Mouse (Mus musculus) T-helper 2 cell (primary cell): Measurements from ENCODE around the gene Dtx3.
"Not testable (repeated sequence)": the region's sequence is repeated elsewhere in the genome, so short reads cannot be mapped to it uniquely, and the experiment has no call there.

Experiments
- in situ Hi-C: fragments of 300-600 bp; cut with MboI, MseI; formaldehyde crosslinking; loops from one replicate; pipeline ENCODE4 v1.15.1; 2025; ENCODE audit warnings: high pct_unique_total_duplicates

Gene Dtx3

DNA sequence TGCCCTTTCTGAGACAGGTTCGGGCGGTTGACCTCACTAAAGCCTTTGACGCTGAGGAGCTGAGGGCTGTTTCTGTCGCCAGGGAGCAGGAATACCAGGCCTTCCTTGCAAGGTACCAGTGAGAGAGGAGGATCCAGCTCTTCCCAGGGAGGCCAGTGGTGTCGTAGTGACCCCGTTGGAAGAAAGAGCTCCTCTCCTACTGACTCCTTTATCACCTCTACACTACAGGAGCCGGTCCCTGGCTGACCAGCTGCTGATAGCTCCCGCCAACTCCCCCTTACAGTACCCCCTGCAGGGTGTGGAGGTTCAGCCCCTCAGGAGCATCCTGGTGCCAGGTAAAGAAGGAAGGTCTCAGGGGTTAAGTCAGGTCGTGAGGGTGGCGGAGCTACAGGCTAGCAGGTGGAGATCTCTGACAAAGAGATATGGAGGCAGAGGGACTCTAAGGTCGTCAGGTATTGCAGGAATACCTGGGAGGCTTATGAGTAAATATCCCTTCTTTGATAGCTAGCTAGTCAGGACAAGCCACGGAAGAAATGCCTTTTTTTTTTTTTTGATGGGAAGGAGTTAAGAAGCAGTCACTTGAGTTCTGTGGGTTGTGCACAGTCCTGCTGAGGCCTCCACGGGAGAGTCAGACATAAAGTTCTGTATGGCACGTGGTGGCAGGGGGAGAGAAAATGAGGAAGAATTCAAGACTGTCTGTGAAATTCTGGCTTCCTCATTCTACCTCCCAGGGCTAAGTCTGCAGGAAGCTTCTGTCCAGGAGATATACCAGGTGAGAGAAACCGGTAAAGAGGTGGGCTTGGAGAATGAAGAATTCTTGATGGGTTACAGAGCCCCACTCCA, 28.5 kb downstream of the Dtx3 start:
- in situ Hi-C loops = no loop called here

DNA sequence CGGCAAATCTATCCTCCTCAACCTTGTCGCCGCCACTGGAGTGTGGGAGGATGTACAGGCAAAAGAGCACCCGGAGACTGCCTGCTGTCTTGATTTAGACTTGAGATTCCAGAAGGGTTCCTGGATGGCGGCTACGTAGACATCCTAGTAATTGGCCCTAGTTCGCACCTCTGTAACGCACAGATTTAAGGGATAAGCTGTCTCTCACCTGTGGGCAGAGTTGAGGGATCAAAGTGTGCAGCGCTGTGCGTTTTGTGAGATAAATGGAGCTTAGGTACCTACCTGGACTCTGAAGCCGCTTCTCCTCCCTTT, 29.2 kb downstream of the Dtx3 start:
- in situ Hi-C loops = no loop called here

DNA sequence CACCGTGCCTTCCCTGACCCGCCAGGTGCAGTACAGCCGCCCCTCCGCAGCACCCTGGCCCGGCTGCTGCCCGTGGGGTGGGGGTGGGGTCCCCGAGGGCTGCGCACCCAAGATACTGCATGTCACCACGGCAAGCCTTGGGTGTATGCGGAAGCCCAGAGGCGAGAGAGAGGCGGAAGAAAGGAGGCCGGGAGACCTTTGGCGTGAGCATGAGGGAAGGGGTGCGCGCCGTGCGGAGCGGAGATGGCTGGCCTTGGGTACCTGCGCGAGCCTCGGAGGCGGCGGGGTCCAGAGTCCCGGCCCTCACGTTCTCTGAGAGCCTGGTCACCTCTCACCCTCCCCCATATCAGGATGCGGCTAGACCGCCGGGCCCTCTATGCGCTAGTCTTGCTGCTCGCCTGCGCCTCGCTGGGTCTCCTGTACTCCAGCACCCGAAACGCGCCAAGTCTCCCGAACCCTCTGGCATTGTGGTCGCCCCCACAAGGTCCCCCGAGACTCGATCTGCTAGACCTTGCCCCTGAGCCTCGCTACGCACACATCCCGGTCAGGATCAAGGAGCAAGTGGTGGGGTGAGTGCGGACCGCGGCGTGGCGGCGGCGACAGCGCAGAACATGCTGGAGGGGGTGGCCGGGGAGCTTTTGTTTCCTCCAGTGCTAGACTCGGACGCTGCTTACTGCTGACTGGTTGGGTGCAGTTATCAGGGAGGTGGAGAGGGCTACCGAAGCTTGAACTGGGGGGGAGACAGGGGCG, 29.7 kb downstream of the Dtx3 start:
- in situ Hi-C loops = no loop called here

DNA sequence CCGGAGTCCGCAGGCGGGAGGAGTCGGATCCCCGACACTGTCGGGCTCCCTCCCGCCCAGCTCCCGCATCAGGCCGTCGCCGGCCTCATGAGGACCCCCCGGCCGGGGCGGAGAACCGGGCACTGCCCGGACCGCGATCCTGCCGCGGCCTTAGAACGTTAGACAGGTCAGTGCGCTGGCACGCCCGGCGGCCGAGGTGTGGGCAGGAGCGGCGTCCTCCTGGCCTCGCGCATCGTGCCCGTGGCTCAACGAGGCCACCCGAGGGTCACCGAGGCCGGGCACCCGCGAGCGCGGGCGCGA, 30.2 kb downstream of the Dtx3 start:
- in situ Hi-C loops = no loop called here

DNA sequence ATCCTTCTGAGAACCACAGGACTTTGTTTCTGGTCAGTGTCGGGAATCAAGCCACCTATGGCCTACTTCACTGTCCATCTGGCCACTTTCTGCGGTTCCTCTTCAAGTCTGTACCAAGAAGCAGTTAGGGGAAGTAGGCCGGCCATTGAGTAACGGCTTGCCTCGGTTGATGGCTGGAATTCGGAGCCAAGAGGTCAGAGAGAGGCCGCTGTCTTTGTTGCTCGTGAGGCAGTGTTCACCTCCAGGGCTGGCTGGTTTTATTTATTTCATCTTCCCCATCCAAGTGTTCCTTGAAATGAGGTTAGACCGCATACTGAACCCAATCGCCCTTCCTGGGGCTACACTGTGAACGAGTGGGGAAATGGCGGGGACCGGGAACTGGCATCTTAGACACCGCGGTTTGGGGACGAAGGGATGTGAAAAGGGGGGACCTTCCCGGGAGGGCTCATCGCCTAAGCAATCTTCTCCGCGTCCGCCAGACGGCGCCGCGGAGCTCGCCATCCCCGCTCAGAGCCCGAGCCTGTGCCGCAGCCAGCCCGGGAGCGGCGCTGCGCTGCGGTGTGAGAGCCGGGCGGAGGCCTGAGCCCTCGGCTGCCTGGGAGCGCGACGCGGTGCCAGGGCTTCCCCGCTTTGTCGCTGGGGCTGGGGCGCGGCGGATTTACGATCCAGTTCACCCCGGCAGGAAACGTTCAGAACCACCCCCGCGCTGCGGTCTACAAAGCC, 30.7 kb downstream of the Dtx3 start, which contains the start of gene B4galnt1:
B4galnt1 (plus strand) TSS at position 595 of the 723 bp plus-strand sequence.
- in situ Hi-C loops = no loop called here

DNA sequence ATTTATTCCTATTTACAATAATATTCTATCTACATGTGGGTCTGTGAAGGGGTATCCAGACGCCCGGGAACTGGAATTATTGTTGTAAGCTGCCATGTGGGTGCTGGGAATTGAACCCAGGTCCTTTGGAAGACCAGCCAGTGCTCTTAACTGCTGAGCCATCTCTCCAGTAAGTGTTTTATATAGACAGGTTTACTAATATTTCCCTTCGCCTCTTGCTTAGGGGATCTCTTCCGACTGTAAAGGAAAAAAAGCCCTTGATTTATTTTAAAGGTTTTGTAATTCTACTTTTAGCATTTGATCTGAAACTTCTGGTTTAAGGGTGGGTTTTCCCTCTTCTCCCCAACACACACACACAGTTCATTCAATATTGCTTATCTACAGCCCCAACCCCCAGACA, 31.3 kb downstream of the Dtx3 start:
- in situ Hi-C loops = no loop called here

DNA sequence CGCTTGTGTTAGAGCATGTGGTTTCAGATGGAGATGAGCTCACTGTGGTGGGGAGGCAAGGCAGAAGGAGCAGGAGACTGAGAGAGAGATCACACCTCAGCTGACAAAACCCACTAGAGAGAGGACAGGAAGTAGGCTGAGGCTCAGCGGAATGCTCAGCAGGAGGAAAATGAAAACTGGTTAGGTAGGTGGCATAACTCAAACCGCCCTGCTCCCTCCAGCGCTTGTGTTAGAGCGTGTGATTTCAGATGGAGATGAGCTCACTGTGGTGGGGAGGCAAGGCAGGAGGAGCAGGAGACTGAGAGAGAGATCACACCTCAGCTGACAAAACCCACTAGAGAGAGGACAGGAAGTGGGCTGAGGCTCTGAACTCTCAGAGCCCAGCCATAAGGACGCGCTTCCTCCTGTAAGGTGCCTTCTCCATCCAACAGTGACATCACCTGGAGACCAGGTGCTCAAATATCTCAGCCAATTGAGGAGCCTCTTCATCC, 32.7 kb downstream of the Dtx3 start:
- in situ Hi-C loops = not testable (repeated sequence)

DNA sequence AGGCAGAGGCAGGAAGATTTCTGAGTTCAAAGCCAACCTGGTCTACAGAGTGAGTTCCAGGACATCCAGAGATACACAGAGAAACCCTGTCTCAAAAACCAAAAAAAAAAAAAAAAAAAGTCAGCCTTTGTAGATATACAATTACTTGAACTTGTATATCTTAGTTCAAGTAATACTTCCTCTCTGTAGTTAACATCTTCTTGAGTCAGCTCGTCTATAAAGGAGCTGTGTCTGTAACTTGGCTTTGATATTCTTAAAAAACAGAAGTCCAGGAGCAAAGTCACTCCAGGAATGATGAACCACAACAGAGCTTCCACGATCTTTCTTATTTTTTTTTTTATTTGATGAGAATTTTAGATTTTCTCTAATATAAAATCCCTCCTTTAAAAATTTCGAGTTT, 34.8 kb downstream of the Dtx3 start:
- in situ Hi-C loops = no loop called here

DNA sequence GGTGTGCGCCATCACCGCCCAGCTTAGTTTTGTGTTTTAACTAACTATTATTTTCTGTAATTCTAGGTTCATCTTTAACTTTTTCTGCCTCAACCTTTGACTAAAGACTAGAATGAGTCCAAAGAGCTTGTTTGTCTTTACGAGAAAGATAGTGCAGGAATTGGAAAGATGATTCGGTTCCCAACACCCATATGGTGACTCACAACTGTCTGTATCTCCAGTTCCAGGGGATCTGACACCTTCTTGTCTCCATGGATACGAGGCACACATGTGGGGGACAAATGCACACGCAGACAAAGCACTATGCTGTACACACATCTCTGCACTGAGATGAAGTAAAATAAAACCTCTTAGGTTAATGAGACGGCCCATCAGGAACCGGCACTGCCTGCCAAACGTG, 35.4 kb downstream of the Dtx3 start:
- in situ Hi-C loops = no loop called here

DNA sequence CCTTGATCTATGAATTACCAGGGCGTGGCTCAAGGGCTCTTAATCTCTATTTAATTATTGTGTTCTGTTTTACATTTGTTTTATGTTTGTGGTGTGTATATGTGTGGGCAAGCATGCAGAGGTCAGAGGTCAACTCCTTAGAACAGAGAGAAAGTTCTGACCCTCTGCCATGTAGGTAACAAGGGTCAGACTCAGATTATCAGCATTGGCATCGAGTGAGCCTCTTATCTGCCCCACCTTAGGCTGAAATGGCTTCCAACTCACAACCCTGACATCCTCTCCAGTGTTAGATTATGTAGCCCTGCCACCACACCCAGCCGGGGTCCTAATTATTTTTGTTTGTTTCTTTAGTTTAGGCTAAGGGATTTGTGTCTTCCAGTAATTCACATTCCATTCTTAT, 37.1 kb downstream of the Dtx3 start:
- in situ Hi-C loops = no loop called here

DNA sequence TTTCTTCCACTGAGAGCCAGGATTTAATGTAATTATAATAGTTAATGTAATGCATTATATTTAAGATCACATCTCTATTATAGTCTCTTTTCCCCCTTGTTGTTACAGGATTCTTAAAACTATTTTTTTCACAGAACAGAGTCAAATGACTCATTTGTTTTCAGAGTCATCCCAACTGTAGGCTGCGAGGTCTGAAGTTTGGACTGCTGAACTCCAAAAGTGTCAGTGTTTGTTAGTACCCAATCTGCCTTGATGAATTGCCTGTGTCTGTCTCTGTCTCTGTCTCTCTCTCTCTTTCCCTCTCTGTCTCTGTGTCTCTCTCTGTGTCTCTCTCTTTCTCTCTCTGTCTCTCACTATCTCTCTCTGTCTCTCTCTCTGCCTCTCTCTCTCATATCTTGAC, 39.0 kb downstream of the Dtx3 start:
- in situ Hi-C loops = no loop called here

DNA sequence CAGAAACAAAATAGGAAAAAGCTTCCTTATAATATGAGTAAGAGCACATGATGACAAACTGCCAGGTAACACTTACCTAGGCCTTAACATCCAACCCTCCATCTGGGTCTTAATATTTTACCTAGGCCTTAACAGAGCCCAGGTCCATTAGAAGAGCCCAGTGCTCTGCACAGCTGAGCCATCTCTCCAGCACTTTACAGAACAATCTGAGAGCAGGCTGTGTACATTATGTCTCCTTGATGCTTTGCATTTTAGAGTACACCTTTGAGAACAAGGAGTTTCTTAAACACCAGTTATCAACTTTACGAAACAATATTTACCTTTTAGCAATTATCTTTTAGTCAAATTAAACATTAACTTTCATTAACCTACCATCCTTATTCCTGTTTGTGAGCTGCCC, 39.4 kb downstream of the Dtx3 start:
- in situ Hi-C loops = no loop called here

DNA sequence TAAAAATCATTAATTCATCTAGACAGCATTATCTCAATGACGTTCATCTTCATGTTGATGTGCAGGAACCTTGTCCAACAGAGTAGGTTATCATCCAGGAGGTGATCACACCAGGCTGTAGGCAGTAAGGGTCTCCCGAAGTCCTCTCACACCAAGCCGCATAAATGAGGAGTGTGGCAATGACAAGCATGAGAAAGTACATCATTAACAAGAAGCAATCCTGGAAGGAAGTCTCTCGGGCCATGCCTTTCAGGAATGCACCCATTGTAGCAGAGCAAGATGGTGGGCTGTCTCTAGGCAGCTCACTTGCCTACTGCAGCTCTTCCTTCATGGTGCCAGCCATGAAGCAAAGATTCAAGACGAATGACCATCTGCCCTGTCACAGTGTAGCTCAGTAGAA, 40.9 kb downstream of the Dtx3 start:
- in situ Hi-C loops = no loop called here

DNA sequence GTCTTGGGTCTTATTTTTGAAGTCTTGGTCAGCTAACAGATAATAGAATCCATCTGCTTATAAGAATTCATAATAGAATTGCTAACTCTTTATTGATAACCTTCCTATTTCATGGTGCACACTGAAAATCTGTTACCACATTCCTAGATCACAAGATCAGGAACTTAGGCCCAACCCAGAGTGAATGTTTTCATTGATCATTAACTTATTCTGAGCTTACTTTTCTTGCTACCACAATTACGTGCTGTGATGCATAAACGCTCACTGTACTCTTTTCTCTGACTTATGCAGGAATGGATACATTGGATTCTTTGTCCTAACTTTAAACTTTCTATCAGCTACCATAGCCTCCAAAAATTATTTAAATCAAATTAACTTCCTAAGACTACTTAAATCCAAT, 41.3 kb downstream of the Dtx3 start:
- in situ Hi-C loops = no loop called here

DNA sequence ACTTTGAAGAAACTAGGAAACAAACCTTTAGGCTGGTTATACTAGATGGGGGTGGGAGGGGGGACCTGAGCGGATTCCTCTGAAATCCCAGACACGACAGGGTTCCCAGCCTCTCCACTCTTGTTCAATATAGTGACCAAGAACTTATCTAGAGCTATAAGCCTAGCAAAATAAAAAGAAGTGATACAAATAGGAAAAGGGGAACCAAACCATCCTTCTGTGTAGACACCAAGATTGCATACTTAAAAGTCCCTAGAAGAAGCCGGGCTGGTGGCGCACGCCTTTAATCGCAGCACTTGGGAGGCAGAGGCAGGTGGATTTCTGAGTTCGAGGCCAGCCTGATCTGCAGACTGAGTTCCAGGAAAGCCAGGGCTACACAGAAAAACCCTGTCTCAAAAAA, 42.2 kb downstream of the Dtx3 start:
- in situ Hi-C loops = no loop called here

DNA sequence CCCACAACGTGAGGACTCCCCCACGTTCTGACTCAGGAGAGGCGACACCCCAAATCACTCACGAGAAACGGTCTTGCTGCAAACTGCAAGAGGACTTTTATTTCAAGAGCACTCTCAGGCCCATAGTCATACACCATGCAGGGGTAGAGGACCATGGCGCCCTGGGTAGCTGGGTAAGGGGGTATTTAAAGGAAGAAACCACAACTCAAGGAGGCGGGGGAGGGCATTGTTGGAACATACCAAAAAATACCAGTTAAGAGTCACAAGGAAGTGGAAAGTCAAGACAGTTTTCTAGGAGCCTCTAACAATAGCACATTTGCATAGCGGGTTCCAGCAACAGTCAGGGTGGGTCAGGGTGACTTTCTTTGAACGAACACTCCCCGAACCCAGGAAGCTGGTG, 43.0 kb downstream of the Dtx3 start:
- in situ Hi-C loops = not testable (repeated sequence)

DNA sequence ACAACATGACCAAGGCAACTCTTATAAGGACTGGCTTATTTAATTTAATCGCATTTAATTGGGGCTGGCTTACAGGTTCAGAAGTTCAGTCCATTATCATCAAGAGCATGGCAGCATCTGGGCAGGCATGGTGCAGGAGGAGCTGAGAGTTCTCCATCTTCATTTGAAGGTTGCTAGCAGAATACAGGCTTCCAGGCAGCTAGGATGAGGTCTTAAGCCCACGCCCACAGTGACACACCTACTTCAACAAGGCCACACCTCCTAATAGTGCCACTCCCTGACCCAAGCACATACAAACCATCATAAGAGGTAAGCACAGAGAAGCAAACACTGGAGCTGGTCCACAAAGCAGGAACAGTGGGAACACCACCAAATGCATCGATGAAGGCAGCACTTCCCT, 44.3 kb downstream of the Dtx3 start:
- in situ Hi-C loops = not testable (repeated sequence)

DNA sequence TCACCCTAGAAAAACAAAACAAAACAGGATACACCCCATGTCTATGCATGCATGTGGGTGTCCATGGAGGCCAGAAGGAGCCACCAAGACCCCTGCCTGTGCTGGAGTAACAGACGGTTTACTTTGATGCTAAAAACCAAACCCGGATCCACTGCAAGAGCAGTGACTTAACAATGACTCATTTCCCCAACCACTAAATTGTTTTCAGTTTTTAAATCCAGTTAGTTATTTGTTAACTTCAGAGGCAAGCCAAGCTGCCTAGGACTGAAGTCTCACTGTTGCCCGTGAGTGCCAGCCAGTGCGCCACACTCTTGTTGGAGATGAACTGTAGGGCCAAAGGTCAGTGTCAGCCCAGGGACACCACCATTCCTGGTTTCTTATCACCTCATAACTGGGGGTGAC, 45.1 kb downstream of the Dtx3 start:
- in situ Hi-C loops = no loop called here

DNA sequence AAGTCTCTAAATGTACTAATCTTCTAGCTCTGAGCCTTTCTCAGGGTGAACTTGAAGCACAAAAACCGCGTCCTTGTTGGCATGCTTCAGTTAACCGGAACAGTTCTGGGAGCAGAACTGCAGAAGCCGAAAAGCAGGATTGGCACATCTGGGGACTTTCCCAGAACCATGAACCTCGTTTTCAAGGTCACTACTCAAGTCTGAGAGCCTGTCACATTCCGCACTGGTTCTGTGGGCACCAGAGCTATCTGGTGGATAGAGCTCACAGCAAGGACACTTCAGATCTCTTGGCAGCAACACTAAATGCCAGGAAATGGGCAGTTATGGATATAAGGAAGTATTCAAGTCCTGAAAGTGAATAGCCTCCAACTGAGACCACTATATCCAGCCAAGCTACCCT, 48.4 kb downstream of the Dtx3 start:
- in situ Hi-C loops = no loop called here

DNA sequence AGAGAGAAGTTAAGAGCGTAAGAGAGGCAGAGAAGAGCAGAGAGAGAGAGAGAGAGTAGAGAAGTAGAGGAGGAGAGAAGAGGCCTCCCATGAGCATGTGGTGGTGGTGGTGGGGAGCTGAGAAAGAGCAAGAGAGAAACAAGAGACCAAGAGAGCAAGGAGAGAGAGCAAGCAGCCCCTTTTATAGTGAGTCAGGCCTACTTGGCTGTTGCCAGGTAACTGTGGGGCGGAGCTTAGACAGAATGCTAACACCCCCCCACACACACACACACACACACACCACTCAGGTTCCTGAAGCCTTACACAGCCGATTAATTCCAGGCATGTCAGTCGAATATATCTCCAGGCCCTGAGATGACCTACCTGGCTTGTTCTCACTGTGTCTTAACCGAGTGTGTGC, 50.2 kb downstream of the Dtx3 start:
- in situ Hi-C loops = no loop called here

DNA sequence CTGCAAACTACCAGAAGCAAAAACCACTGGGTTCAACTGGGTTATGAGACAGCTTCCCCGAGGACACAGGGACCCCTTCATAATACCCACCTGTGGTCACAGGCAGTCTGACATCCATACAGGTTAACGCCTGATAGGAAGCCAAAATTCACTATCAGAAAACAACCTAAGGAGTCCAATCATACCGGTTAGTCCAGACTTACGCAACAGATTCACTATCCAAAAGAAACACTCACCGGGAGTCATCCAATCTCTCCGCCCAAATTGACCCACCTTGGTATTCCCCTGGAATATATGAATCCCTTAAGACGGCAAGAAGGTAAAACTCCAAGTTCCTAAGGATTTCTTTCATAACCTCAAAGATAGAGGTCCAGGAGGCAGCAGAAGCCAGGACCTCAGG, 51.0 kb downstream of the Dtx3 start:
- in situ Hi-C loops = no loop called here

DNA sequence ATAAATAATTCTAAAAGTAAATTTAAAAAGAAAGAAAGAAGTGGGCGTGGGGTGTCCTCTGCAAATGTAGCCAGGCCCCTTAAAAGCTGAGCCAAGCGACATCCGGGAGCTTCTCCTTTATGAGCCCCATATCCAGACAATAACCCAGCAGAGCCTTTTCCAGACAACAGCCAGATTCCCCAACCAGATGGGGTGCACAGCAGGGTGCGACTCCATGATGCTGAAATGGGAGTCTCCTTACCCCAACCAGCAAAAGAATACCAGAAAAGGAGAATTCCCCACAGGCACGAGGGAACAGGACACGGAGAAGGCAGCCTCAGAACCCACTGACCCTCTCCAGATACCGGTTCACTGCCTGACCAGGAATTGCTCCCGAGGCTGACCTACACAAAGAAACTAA, 52.3 kb downstream of the Dtx3 start:
- in situ Hi-C loops = no loop called here

DNA sequence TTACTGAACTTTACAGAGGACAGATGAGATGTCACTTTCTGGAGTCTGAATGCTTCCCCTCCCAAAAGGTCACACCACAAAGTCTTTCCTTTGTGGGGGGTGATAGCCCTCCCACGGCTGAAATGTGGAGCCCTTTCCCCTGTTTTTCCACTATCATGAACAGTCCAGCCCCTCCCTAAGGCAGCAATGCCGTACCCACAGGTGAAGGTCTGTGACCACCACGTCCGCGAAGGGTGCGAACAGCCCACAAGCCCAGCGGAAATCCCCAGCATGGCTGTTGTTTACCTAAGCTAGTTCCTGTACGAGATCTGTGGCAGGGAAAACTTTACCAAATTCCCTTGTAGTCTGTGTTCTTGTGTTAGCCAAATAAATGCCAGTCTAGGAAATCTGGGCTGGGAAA, 54.0 kb downstream of the Dtx3 start:
- in situ Hi-C loops = no loop called here
